Mouse (Mus musculus) cerebellum, adult 2 months (tissue): ENCODE measurements around the gene Afap1l2.

ENCODE experiments used
- CTCF ChIP-seq: fragments of 200-500 bp; IDR thresholded peaks from 2 replicates; pipeline ENCODE4 v1.5.1; 2011; ENCODE audit warnings: low read depth, mild to moderate bottlenecking, control low read depth, low read length, moderate library complexity, borderline replicate concordance; ENCODE audit not compliant: insufficient read depth
- POLR2A ChIP-seq: fragments of 200-500 bp; IDR thresholded peaks from 2 replicates; pipeline ENCODE4 v1.6.1; 2011; ENCODE audit warnings: low read length, control low read depth, borderline replicate concordance; ENCODE audit not compliant: insufficient read depth

DNA sequence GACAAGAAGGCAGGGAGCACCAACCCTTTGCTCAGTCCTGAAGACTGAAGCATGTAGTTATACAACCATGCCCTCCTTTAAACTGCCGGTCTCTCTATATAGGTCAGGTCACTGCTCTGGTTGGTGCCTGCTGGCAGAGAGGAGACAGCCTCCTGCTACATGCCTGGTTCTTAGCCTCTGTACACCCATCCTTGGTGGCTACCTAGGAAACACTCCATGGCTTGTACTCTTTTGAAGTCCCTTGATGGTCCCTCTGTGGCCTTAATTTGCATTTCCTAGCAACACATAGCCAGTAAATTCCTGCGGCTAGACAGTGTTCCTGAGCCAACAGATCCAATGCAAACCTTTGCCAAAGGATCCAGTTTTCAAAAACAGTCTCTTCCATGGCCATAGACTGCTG lies 62.4 kb downstream of the Afap1l2 start:
- TF ChIP-seq CTCF (no peak), POLR2A (no peak)
